Mouse (Mus musculus): ENCODE results near the gene Trim66. TPM values are rescaled to one million over a fixed set of nuclear protein-coding genes. Genes with fewer than 3 reads are reported as not detected.

The Trim66 gene
- polyA plus RNA-seq (2012; rRNA removed), result 7.9 and 9.6 TPM in 2 replicates

DNA sequence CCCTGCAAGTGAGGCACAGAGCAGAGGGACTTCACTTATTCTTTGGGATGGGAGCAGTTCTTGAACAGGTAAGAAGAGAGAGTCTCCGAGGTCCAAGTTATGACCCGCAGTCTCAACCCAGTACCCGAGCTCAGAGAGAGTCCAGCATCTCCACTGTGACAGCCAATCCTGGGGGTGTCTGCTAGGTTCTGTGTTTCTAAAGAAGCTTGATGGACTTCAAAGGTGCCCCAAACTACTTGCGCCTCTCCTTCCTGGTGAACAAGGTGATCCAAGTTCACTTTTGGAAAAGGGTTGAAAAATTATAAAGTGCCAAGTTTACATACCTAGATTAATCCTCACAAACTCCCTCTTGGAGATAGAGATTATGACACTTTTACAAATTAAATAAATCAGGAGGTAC lies at the start of gene Trim66:
Gene Trim66, minus strand, starts transcription at position 101 of the 400 bp plus-strand sequence.
- DNase-seq (ENCODE audit: extremely low spot score in 1 of 2, low spot score in 1 of 2), result no peak

DNA sequence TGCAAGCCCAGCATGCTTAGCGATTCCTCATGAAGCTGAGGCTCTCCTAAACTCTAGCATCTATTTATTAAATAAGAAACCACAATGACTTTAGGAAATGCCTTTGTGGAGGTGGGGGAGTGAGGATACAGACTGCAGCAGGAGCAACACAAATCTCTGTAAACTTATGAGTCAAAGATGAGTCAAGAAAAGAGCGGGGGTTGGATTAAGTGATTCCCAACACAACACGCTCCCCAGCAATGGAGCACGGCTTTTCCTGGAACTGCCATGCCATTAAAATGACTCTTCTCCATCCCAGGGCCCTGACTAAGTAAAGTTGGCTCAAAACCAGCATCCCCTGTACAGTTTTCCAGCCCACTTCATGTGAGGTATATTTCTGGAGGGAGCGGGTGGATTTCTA lies 38.8 kb upstream of the Trim66 start:
- DNase-seq (ENCODE audit: extremely low spot score in 1 of 2, low spot score in 1 of 2), result peak in 1 of 2 experiments; percentile 60

DNA sequence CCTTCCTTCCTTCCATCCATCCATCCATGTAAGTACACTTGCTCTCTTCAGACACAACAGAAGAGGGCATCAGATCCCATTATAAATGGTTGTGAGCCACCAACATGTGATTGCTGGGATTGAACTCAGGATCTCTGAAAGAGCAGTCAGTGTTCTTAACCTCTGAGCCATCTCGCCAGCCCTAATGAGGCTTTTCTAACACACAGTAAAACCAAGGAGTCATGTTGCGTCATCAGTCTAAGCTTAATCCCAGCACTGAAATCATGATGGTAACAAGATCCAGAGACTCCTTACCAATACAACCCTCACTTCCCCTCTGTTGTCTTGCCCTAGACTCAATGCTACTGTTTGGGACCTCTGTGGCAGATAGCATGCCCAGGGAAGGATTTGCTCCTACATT lies 38.3 kb upstream of the Trim66 start:
- DNase-seq (ENCODE audit: extremely low spot score in 1 of 2, low spot score in 1 of 2), result no peak

DNA sequence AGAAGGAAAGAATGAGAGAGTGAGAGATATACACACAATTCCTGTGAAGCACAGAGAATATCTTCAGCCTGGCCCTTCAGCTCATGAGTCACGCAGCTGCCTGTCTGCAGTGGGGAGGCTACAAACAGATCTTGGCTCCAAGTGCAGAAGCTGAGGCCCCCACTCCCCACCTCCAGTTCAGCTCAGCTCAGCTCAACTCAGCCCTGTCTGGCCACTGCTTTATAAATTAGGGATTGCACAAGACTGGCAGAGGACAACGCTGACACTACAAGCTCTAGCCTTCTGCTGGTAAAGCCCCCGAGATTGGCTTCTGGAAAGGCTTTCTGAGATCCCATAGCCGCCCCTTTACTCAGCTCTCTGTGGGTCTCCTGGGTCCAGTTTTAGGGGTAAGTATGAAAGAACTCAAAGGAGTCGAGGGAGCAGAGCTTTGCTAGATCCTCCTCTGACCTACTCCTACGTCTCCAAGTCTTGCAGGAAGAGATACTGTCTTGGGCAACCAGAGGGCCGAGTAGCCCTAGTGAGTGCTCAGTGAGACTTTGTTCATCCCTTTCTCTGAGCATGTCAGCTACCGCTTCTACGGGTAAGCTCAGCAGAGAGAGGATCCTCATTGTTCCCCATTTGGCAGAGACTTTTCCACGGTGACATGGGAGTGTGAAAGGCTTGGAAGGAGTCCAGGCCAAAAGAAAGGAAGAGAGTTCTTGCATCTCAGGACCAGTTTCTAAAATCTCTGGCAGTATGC lies 37.5 kb upstream of the Trim66 start:
- peak in 1 of 2 experiments; percentile 33 for DNase-seq (ENCODE audit: extremely low spot score in 1 of 2, low spot score in 1 of 2)

DNA sequence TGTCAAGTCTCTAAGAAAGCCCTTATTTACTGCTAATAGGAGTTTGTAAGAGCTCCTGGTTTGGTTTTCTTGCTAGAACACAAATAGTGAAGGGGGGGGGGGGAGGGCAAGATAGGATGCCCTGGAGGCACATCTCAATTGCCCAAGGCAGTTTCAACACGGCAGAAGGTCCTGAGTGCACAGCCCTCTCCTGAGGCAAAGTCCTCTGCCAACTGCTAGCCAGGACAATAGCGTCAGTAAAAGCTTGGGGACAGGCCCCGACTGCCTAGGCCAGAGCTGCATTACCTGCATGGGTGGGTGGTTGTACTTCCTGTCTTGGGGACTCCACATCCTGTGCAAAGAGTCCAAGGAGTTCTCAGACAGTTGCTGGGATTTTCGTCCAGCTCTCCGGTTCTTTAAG lies 36.9 kb upstream of the Trim66 start:
- DNase-seq (ENCODE audit: extremely low spot score in 1 of 2, low spot score in 1 of 2), result no peak

DNA sequence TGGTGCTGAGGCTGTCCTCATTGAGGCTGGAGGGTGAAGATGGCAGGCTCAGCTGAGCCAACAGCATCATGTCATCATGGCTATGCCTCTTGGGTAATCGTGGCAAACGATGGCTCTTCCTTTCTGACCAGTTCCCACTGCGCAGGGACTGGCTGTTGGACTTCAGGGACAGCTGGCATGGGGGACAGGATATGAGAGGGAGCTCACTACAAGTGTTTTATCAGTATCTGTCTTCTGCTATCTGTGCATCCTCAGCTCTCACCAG lies 34.4 kb upstream of the Trim66 start:
- DNase-seq (ENCODE audit: extremely low spot score in 1 of 2, low spot score in 1 of 2), result no peak

DNA sequence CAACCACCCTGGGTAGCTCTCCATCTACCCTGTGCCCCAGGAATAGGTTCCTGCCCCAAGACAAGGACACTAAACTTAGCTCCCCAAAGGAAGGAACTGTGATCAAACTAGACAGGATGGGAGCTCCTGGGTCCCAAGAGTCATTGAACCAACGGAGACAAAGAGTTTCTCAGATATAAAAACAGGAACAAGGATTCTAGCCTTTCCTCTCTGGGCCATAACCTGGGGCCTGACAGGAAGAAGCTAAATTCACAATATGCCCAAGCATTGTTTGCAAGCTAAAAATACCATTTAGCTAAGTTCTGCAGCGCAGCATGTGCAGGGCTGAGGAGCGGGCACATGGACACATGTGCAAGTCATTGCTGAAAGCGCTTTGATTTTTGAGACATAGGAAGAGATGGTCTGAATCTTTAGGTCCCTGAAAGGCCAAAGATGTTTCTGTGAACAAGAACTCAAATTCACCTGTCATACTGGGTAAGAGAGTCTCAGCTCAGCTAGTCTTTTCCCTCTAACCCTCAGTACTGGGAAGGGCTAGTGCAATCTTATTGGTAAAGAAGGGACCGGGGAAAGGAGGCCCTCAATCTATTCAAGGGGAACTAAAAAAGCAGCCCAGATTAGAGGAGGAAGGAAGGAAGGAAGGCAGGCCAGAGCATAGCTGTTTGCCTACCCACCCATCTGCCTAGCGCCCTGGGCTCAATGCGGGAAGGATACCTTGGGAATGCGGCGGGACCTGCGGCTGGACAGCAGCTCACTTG lies 33.9 kb upstream of the Trim66 start:
- no peak for DNase-seq (ENCODE audit: extremely low spot score in 1 of 2, low spot score in 1 of 2)

DNA sequence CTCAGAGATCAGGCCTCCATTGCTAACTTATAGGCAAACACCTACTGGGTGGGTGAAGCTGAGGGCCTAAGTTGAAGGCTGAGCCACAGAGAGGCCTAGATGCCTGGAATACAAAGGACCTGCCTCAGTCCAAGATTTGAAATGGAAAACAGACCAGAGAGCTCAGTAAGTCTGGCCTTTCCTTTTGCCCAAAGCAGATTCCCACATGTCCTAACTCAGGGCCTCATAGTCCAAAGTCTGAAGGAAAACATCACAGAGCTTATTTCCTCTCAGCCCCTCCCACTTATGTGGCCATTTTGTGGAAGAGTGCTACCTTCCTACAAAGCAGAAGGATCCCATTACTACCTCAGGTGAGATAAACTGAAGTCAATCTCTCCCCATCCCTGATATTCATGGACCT lies 33.0 kb upstream of the Trim66 start:
- DNase-seq (ENCODE audit: extremely low spot score in 1 of 2, low spot score in 1 of 2), result no peak

DNA sequence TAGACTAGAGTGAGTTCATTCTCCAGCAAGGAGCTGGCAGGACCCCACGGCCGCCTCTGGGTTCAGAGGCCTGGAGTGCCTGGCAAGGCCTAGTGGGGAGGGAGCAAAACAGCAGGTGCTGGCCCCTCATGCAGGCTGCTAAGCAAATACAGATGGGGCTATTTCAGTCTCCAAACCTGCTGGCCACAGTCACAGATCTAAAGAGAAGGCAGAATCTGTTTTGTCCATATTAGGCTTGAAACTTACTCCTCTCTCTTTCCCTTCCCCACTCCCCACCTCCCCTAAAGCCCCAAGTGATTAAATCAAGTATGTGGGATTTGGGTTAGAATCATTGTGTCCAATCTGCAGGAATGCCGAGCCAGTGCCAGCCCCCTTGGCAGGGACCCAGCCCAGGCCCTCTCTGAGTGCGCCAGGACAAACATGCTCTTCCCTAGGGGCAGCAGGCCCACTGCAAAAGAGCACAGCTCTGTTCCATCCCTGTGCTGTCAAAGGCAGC lies 28.6 kb upstream of the Trim66 start:
- DNase-seq (ENCODE audit: extremely low spot score in 1 of 2, low spot score in 1 of 2), result peak in 1 of 2 experiments; percentile 38

DNA sequence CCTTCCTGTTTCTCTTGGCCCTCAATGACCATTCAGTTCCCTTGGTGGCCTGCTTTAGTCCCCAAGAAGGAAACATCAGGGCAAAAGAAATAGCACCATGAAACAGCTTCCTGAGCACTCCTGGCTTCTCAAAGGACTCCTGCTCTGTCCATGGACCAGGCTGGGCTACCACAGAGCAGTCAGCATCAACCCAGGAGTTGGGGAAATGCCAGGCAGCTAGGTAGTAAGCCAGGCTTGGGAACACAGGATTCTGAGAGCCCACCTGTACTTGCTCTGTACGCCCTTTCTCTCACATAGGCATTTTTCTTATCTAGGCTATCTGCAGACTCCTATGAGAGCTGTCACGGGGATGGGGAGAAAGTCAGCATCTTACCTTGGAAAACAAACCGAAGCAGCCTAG lies 27.0 kb upstream of the Trim66 start:
- no peak for DNase-seq (ENCODE audit: extremely low spot score in 1 of 2, low spot score in 1 of 2)

DNA sequence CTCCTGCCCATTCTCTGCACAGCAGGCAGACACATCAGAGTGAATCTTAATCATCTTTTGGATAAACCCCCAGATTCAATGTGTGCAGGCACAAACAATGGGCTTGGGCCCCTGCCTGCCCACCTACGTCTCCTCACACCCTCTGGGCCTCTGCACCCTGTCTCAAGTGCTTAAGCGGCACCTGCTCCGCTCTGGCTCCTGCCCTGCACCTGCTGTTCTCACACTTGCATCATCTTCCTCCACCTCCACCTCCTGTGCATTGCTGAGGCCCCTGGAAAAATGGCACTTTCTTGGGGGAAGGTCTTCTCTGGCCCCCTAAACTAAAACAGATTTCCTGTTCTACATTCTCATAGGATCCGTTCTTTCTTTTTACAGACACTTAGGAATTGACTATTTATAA lies 26.0 kb upstream of the Trim66 start:
- no peak for DNase-seq (ENCODE audit: extremely low spot score in 1 of 2, low spot score in 1 of 2)

DNA sequence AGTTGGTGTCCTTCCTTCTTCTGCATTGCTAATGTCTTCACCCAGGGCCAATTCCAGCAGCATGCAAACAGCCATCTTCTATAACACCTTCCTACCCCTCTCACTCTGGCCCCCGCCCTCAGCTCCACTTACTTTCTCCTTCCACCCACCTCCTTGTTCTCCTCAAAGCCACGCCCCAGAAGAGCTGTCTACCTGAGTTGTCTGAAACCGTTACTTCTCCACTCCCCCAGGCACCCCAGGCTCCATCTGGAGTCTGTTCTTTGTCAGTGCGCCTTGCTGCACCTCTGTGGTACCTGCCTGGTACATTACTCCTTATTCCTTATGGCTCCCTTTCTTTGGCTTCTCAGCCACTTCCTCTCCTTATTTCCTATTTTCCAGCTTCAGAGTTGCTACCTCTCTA lies 25.2 kb upstream of the Trim66 start:
- peak in 1 of 2 experiments; percentile 27 for DNase-seq (ENCODE audit: extremely low spot score in 1 of 2, low spot score in 1 of 2)

DNA sequence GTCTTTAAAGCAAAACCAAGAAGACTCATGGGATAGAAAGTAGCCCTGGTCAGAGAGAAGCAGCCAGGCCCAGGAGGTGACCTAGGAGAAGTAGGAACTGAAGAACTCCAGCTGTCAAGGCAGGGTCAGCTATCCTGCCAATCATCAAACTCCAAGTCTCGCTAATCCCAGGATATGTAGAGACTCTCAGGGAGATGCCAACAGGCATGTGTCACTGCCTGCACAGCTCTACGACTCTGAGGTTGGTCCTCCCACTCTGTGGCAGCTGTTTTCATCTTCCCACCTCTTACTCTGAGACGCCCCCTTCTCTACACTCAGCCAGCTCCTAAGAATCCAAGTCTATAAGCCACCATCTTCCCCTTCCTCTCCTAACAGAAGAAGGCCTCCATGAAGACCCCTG lies 24.8 kb upstream of the Trim66 start:
- peak in 1 of 2 experiments; percentile 53 for DNase-seq (ENCODE audit: extremely low spot score in 1 of 2, low spot score in 1 of 2)

DNA sequence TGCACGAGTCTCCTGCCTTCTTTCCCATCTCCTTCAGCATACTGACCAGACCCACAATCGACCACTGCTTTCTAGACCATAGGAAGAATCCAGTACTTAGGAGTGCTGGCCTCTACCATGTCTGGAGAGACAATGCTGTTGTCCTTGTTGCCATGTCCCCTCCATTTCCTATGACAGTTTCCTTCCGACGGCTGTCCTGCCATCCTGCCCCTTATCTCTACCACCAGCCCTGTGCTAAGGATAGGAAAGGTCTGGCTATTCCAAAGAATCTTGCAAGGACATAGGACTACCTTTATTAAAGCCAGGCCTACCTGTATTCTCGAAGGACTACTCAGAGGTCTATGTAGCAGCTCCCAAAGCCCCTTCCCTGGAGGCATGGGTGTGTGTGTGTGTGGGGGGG lies 23.6 kb upstream of the Trim66 start:
- no peak for DNase-seq (ENCODE audit: extremely low spot score in 1 of 2, low spot score in 1 of 2)

DNA sequence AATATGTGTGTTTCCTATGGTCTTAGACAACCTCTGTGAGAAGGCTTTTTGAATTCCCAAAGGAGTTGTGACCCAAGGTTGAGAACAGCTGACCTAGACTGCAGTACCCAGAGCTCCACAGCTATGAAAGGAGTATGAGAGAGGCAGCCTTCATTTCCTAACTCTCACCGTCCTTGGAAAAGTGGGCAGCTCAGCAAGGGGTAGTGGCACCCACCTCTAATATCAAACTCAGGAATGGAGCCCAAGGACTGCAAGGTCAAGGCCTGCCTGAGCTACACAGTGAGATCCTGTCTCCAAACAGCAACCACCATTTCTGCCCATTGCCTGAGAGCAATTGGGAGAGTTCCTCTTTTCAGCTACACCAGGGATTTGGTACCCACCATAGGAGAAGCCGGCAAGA lies 21.8 kb upstream of the Trim66 start:
- DNase-seq (ENCODE audit: extremely low spot score in 1 of 2, low spot score in 1 of 2), result no peak

DNA sequence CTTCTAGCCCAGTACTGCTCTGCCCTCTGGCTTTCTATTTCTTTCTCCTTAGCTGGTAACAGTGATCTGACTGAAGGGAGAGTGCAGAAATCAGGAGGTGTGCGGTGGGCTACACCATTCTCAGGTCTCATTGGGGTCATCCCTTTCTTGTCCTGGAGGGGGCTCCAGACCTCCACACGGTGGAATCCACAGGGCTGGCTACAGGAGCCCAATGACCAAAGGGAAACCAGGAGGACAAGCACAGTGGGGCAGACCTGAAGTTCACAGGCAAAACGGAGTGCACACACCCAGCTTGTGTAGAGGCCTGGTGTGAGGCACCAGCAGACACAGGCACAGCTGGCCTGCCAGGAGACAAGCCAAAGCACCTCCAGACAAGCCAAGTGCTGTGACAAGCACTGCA lies 20.4 kb upstream of the Trim66 start:
- DNase-seq (ENCODE audit: extremely low spot score in 1 of 2, low spot score in 1 of 2), result peak in 1 of 2 experiments; percentile 52

DNA sequence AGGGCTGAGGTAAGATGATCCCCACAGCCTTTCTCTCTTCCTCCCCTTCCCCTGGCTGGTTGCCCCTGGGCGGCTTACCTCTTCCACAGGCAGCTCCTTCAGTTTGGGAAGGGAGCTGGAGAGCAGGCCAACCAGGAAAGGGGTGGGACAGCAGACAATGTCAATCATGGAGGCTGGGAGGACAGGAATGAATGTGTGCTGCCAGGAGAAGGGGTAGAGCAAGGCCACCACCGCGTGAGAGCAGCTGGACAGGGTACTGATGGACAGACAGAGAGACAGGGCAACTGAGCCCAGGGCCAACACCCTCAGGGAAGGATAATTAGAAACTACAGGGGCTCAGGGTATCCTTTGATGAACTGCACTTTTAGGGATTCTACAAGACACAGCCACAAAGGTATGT lies 19.6 kb upstream of the Trim66 start:
- DNase-seq (ENCODE audit: extremely low spot score in 1 of 2, low spot score in 1 of 2), result no peak

DNA sequence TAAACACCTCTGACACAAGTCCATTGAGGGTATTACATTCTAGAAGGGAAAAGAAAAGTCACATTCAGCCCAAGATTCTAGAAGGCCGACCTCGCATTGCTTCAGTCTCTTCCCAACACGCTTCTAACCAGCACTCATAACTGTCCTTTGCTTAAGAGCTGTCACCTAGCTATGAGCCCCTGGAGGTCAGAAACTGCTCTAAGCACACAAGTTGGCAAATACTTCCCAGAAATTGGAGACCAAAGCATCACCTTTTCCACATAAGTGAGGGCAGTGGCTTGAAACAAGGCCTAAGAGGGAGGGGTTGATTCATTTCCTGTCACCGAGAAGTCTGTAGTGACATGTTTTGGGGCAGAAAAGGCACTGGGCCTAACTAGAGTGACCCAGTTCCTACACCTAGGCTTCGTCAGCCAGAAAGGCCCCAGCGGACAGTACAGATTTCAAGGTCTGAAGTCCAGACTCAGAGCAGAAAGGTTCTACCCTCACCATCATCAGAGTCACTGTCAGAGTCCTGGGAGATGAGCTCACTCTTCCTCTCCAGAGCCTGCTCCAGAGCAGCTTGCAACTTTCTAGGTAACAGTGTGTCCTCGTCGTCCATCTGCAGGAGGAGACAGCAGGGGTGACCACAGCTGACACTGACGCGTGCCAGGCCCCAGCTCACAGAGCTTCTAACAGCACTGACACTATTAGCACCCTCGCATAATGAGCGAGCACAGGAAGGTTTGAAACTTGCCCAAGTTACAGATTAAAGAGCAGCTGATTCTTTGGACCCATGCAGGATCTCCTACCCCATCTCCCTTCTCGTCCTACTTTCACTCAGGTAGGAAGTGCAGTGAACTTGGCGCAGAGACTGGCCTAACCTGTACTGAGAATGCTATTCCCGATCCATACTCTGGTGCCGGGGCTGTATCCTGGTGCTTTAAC lies 18.1 kb upstream of the Trim66 start:
- no peak for DNase-seq (ENCODE audit: extremely low spot score in 1 of 2, low spot score in 1 of 2)

DNA sequence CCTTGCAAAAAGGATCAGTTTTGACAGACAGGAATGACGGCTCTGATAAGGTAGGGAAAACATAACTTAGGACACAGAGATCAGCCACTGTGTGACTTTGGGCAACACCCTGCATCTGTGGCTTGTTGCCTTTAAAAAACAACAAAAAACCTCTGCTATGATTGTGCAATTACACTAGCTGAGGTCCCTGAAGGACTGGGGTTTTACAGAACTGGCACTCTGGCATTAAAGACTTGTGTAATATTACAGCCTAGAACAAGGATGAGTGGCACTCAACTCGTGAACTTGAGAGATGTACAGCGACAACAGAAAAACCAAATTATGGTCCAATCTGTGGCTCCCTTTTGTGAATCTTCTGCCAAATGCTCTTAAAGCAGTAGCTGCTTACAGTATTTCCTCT lies 16.8 kb upstream of the Trim66 start:
- no peak for DNase-seq (ENCODE audit: extremely low spot score in 1 of 2, low spot score in 1 of 2)

DNA sequence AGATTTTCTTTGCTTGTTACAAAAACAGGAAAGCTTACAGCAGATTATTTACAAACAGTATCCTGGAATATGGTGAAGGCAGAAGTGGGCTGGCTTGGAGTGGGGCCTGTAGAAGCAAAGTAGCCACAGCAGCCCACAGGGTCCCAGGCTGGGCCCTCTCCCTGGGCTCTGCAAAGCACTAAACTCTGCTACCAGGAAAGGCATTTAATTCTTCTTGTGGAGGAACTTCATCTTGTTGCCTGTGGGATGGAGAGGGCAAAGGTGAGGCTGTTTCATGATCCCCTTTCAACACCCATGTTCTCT lies 16.5 kb upstream of the Trim66 start:
- no peak for DNase-seq (ENCODE audit: extremely low spot score in 1 of 2, low spot score in 1 of 2)

DNA sequence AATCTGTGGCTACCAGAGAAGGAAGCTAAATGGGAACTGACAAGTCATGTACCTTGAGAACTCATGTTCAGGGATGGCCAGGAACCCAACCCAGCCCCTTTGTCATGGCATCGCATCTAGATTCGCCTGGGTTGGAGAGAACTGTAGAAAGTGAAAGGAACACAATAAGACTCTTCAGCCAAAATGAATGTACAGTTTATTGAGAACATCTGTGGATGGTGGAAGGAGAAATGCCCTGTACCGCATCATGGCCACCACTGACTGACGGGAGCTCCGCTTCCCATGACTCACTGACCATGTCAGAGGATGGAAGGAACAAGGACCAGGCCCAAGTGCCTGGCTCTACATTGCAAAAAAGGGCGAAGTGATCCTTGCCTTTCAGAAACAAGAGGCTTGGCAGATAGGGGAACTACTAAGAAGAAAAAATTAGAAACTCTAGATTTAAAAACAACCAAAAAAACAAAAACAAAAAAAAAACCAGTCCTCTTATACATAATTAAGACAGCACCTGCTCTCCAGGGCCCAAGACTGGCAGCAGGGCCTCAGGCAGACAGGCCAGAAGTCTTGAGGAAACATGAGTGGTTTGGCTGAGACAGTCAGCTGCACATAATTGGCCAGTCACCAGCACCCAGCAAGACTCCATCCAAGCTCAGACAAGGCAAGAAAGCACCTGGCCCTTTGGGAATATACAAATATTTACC lies 16.0 kb upstream of the Trim66 start:
- no peak for DNase-seq (ENCODE audit: extremely low spot score in 1 of 2, low spot score in 1 of 2)
